Mouse (Mus musculus) cortical plate, adult 2 months (tissue): ENCODE measurements around the gene 1700003E16Rik.

Source experiments
- CTCF ChIP-seq: fragments of 200-500 bp; IDR thresholded peaks from 2 replicates; pipeline ENCODE4 v1.5.1; 2011; ENCODE audit warnings: mild to moderate bottlenecking, control low read depth, low read length; ENCODE audit not compliant: insufficient read depth; ENCODE audit errors: extremely low read depth
- POLR2A ChIP-seq: fragments of 200-500 bp; IDR thresholded peaks from 2 replicates; pipeline ENCODE4 v1.6.1; 2011; ENCODE audit warnings: mild to moderate bottlenecking, low read length, control low read depth; ENCODE audit not compliant: insufficient read depth; ENCODE audit errors: extremely low read depth

DNA sequence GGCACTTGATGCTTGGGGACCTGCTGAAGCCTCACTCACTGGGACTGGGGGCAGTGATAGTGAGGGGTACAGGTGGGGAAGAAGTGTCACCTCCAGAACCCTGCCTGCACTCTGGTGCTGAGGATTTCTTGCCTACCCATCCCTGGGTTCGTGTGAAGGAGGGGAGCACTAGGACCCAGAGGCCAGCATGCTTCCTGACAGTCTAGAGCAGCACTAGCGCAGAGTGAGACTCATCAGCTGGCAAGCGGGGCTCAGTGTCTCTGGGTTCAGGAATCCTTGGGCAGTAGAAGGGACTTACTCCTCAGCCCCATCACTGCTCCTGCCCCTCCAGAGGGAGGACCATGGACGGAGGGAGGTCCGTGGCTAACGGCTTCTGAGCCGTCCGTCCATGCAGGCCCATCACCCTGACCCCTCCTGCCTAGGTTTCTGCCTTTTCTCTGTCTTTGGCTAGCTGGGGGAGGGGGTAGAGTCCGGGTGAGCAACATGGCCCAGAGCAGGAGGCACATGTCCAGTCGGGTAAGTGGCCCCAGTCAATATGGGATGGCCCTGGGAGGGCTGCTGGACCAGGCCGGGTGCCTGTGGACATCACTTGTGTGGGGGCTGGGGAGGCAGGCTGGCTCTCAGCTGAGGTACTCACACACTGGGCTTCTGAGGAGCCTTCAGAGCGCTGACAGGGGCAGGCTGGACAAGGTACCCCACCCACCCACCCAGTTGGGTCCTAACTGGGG, 23.4 kb downstream of the 1700003E16Rik start:
- TF ChIP-seq POLR2A (peak; percentile 87), CTCF (no peak)
